Mouse (Mus musculus) gastrocnemius, postnatal 36 days (tissue): ENCODE measurements around the gene Disp1. TPM values are rescaled to one million over a fixed set of nuclear protein-coding genes. Genes with fewer than 3 reads are reported as not detected.
A peak's percentile ranks its signal among the peaks of the same experiment; 100 is the strongest.

Experiments
- DNase-seq, 2 experiments: peaks; one replicate each; pipeline ENCODE4 v3.0.0; 2022
- intact Hi-C: fragments of 180-260 bp; cut with DNase I; formaldehyde crosslinking; loops from one replicate; pipeline ENCODE4 v1.15.1; 2025
- long read RNA-seq, 2 experiments: library from polyadenylated mRNA; stranded (forward); transcript quantifications; one replicate each; pipeline ENCODE4 v2.0.0; 2021
- total RNA-seq, 2 experiments: library from RNA; stranded (reverse); gene quantifications; 2 replicates each; pipeline ENCODE4 v1.2.3; 2021

Gene Disp1
- 1 to 10 TPM; 3.5 to 4.4 TPM for total RNA-seq
- long read RNA-seq, experiment 1, partial matches to known transcripts = 1 of 1 reads
- long read RNA-seq, experiment 1, other reads (novel, unspliced or antisense) = 0 of 1 reads
- long read RNA-seq, experiment 2, partial matches to known transcripts = 1 of 5 reads
- long read RNA-seq, experiment 2, other reads (novel, unspliced or antisense) = 4 of 5 reads

GRCm38 (mm10) chr1:183220796-183221718 is at the start of gene Disp1:
TSS of gene Disp1 (minus strand) at chr1:183221522.
- intact Hi-C loops = no loop called here
- peak; percentile 60 to 64 for DNase-seq

- no peak for DNase-seq
- intact Hi-C loops = no loop called here
Observed at GRCm38 (mm10) chr1:183267666-183268065, 46.3 kb upstream of the Disp1 start.

GRCm38 (mm10) chr1:183265921-183266467 is 44.7 kb upstream of the Disp1 start:
- DNase-seq = no peak
- intact Hi-C loops = no loop called here

GRCm38 (mm10) chr1:183264145-183265008 is 43.1 kb upstream of the Disp1 start:
- intact Hi-C loops = no loop called here
- no peak for DNase-seq

- intact Hi-C loops = no loop called here
- no peak for DNase-seq
Observed at GRCm38 (mm10) chr1:183252574-183252973, 31.3 kb upstream of the Disp1 start.

GRCm38 (mm10) chr1:183251818-183252217 is 30.5 kb upstream of the Disp1 start:
- no peak for DNase-seq
- intact Hi-C loops = no loop called here

GRCm38 (mm10) chr1:183250612-183251011 is 29.3 kb upstream of the Disp1 start:
- intact Hi-C loops = no loop called here
- DNase-seq = no peak

GRCm38 (mm10) chr1:183248144-183248543 is 26.8 kb upstream of the Disp1 start:
- intact Hi-C loops = no loop called here

GRCm38 (mm10) chr1:183243293-183243692 is 22.0 kb upstream of the Disp1 start:
- DNase-seq = no peak
- intact Hi-C loops = no loop called here

More at GRCm38 (mm10) chr1:183248144-183248543, 26.8 kb upstream of the Disp1 start:
- DNase-seq = no peak

- no peak for DNase-seq
- intact Hi-C loops = loop anchor here (5.0 kb wide), 1 partner anchor 686 kb away; no protein-coding TSS in a partner anchor
Observed at GRCm38 (mm10) chr1:183237901-183238300, 16.6 kb upstream of the Disp1 start.

- DNase-seq = no peak
- intact Hi-C loops = loop anchor here (5.0 kb wide), 1 partner anchor 684 kb away; no protein-coding TSS in a partner anchor
Observed at GRCm38 (mm10) chr1:183236460-183236859, 15.1 kb upstream of the Disp1 start.

- no peak for DNase-seq
- intact Hi-C loops = no loop called here
Observed at GRCm38 (mm10) chr1:183233679-183234174, 12.4 kb upstream of the Disp1 start.

GRCm38 (mm10) chr1:183232985-183233678 is 11.8 kb upstream of the Disp1 start:
- no peak for DNase-seq
- intact Hi-C loops = no loop called here

- intact Hi-C loops = no loop called here
- DNase-seq = no peak
Observed at GRCm38 (mm10) chr1:183227469-183227868, 6.1 kb upstream of the Disp1 start.

GRCm38 (mm10) chr1:183219021-183219420 is 2.3 kb downstream of the Disp1 start:
- intact Hi-C loops = no loop called here
- no peak for DNase-seq

GRCm38 (mm10) chr1:183216691-183217090 is 4.6 kb downstream of the Disp1 start:
- intact Hi-C loops = no loop called here

GRCm38 (mm10) chr1:183215706-183216105 is 5.6 kb downstream of the Disp1 start:
- no peak for DNase-seq
- intact Hi-C loops = no loop called here

More at GRCm38 (mm10) chr1:183216691-183217090, 4.6 kb downstream of the Disp1 start:
- DNase-seq = no peak

GRCm38 (mm10) chr1:183213850-183214249 is 7.5 kb downstream of the Disp1 start:
- intact Hi-C loops = no loop called here
- no peak for DNase-seq

- intact Hi-C loops = no loop called here
- DNase-seq = no peak
Observed at GRCm38 (mm10) chr1:183212757-183213211, 8.5 kb downstream of the Disp1 start.
